Mouse (Mus musculus) adrenal gland, postnatal 4 days (tissue): Measurements from ENCODE around the gene Tnrc6b. TPM values are rescaled to one million over a fixed set of nuclear protein-coding genes. Genes with fewer than 3 reads are reported as not detected.

ENCODE experiments used
- DNase-seq, 2 experiments: peaks; one replicate each; pipeline ENCODE4 v3.0.0; 2021 to 2022; ENCODE audit warnings: low spot score in 2 of 2, mixed read lengths in 2 of 2
- total RNA-seq, 2 experiments: library from RNA; stranded (reverse); gene quantifications; 2 replicates each; pipeline ENCODE4 v1.2.3; 2021

Gene Tnrc6b
- total RNA-seq, 2 experiments from 2014 or later: 74.2 to 74.3 TPM

DNA sequence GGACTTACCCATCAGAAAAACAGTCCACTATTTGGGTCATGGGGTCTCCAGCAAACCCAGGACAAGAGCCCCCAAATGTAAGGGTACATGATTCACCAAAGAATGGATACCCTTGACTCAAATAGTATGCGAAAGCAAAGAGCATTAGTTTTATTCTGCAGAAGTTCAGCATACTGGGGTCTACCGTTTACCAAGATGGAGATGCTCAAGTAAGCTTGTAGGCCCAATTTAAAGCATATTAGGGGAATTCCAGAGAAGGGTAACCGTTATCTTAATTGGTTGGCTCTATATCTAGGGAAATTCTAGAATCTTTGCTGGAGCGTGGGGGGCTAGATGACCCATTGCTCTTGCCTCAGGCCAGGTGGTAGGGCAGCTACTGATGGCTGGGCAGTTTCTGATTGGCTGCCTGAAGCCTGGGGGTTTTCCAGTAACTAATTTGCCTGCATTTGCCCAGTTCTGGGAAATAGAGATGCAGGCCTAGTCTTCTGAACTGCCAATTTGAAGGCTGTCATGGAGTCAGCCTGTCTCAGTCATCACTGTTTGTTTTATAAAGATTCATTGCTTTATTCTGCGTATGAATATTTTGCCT lies 70.2 kb downstream of the Tnrc6b start:
- DNase-seq: no peak

DNA sequence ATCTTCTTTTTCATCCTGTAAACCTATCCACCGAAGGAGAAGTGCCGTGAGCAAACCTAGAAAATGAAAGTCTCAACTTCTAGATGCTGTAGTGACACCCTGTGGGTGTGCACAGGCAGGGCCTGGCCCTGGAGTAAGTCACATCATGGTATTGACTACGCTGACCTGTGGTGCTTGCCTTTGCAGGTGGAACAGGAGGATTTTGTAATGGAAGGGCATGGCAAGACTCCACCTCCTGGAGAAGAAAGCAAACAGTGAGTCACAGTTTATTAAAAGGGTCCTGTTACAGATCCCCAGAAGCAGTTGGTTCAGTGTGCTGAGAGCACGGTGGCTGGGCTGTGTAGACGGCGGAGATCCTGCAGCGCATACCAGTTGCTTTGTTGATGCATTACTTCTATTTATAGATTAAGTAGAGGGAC lies 73.4 kb downstream of the Tnrc6b start:
- no peak for DNase-seq

DNA sequence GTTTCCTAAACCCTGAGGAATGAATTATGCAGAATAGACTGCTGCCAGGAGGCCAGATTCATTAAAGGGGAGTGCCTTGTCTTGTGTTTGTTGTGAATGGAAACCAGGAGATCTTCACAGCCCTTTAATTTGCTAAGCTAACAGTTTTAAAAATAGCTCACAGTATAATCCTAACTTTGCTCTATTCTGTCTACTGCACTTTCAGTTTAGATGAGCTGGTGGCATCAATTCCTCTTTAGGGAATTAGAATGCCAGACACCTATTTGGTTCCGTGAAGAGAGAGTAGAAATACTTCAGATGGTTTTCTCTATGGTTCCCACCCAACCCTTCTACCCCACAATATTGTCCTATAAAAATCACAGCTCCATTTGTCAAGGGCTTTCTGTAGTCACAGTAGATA lies 74.6 kb downstream of the Tnrc6b start:
- no peak for DNase-seq

DNA sequence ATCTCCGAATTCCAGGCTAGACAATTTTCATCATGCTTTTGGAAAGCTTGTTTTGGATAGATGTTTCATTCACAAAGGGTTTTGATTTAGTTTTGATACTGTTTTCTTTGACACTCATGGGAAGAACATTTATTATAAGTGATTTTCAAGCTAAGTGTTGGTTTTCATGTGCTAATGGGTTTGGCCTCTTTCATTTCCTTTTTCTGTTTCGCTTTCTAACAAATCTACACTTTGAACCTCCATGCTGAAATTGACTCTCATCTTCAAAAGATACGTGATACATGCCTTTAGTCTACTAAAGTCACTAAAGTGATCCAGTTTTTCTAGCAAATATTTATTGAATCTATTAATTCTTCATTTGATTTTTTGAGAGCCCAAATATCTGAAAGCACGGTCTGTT lies 76.6 kb downstream of the Tnrc6b start:
- no peak for DNase-seq

DNA sequence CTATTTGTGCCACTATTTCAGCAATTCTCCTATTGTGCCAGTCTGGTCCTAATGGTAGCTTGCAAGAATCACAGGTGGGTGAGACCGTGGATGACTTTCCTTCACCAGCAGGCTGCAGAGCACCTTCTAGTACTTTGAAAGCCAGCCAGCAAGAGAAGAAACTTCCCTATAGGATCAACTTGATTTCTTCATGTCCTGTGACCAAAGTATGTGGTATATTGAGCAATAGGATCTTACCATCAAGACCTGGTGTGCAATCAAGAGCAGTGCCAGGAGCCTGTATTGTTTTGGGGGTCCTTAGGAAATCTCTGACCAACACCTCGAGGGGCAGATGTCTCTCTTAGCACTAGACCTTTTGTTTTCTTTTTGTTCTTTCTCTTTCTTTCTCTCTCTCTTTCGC lies 81.4 kb downstream of the Tnrc6b start:
- DNase-seq: no peak

DNA sequence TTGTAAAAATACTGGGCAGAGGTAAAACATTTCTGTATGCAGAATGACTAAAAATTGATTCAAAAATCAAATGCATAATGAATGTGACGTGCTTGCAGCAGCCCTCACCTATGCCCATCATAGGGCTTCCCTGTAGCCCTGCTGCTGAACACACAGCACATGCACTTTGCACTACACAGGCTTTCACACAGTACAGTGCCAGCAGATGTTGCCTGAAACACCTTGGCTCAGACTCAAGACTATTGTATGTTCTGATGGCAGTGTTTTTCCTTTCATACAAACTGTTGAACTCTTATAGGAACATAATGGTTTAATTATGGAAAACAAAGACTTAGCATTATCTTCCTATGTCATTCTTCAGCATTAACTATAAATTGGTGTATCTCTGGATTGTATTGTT lies 84.0 kb downstream of the Tnrc6b start:
- DNase-seq: no peak

DNA sequence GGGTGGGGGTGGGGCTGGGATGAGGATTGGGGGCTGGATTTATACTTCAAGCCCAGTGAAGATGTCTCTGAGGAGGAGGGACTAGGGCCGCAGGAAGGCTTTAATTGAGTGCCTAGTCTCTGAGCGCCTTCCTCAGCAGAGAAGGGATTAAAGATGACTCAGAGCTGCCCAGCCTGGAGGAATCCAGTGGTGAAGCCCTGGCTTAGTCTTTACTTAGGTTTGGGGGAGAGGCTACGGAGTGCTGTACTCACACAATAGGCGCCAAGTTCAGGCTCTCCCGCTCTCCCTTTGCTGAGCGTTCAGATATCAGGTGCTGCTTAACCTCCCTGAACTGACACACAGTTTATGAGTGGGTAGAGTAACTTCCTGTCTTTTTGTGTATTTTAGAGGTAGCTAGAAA lies 86.6 kb downstream of the Tnrc6b start:
- no peak for DNase-seq

DNA sequence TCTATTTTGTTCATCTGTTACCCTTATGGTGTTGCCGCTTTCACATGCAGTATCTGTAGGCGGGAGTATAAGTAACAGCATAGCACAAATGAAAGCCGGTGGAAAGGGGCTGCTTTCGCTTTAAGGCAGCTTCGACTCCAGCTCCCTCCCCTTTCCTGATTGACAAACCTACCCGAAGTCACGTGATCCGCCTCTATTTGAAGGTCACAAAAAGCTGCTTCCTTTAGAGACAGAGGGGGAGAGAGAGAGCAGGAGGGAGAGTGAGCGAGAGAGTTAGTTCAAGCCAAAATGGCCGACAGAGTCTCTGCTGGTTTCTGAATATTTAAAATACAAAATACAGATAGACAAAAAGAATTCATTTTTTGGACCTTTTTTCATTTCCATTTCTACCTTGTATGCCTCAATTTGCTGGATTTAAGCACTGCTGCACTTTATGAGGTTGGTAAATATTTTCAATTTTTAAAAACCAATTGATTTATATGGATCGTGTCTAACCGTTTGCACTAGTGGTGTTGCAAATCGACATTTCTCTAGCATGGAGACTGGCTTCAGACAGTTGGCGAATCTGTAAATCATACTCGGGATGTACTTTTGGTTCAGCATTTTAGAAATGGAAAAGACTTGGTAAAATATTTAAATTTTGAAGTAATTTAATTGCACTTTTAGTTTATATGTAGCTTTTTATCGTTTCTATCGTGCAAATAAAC lies 87.4 kb downstream of the Tnrc6b start:
- DNase-seq: peak; percentile 43 to 76

DNA sequence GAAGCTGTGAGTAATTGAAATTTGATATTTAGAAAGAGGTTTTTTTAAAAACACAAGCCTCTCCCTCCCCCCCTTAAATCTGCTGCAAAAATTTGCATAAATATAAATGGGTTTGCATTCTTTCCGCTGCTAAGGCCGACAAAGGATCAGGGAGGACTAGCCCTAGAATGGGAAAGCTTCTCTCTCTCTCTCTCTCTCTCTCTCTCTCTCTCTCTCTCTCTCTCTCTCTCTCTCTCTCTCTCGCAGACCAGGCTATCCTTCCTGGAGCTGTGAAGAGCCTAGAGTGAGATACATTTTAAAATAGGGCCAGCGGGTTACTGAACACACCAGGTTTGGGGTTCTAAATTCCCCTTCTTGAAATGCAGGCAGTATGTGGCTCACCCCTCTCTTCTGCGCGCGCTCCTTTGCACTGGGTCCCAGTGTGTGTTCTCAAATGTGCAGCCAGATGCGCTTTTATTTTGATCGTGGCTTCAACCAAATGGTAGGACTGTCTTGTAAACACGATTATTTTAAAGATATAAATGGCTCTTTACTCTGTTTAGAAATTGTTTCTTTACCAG lies 88.0 kb downstream of the Tnrc6b start:
- no peak for DNase-seq

DNA sequence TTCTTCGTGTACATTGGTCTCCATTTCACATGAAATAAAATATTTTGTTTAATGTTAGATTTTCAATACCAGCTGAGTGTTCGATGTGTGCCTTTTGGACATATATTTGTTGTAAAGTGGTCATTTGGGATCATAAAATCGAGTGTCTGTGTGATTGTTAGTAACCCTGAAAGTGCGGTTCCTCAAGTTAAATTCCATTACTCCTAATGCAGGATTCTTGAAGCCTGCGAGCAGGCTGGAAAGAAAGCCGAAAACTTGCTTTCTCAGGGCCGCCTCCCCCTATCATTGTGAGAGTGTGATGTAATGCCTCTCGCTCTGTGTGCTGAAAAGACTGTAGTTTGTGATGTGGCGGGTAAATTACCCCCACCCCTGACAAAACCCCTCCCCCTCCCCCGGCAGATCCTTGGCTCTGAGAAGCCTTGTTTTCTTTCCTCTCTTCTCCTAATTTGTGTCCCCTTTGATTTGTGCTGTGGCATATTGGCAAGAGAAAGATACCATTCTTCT lies 88.6 kb downstream of the Tnrc6b start:
- no peak for DNase-seq

DNA sequence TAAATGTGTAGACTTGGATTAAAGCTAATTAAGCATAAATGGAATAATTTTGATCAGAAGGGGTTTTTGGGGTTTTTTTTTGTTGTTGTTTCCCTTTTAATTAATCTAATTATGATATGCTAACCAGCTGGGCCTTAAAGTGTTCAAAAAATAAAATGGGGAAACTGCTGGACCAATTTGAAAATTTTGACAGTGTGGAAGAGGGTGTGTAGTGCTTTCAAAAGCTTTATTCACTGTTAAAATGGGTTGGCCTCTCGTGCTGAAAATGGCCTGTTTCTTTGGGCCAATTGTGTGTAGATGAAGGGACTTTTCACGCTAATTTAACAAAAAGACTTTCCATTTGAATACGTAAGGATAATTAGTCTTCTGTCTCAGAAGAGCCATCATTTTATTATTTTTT lies 89.1 kb downstream of the Tnrc6b start:
- no peak for DNase-seq

DNA sequence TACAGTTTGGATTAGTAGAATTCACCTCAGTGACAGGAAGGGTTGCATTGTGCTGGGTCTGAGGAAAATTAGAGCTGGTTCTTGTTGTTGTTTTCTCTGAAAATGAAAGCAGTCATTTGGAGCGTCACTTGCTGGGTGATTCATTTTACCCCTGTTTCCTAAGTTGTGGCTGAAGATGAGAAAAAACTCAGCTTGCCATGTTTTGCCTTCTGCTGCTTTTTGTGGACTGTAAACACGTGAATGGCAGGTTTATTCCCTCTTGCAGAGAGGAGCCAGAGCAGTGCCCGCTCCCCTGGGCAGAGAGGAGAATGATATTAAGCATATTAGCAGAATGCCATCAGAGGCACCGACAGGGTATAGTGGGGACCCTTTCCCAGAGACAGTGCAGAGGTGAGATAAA lies 89.7 kb downstream of the Tnrc6b start:
- DNase-seq: no peak

DNA sequence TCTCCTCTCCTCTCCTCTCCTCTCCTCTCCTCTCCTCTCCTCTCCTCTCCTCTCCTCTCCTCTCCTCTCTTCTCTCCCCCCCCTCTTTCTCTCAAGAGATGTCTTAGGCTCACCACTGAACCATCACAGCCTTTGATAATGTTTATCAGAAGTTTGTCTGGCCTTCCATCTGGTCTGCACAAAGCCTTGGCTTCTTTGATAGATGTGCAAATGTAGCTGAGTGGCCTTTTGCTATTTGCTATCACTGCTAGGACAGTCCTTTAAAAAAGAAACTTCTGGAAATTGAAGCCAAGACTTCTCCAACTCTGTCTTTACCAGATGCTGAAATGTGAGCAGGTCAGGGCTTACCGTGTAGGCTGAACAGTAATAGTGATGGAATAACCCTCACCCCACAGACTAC lies 90.5 kb downstream of the Tnrc6b start:
- DNase-seq: no peak

DNA sequence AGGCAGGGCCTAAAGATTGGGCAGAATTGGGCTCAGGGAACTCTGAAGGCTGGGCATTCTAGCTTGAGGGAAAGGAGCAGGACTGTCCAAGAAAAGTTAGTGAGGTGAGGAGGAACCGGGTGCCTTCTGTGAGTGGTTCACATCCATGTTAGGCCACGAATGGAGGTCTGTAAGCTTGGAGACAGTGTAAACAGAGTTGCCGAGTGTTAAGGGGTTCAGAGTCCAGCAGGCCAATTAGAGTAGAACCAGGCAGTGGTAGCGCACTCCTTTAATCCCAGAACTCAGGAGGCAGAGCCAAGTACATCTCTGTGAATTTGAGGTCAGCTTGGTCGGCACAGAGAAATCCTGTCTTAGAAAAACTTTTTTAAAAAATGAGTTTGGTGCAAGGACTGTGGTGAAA lies 96.0 kb downstream of the Tnrc6b start:
- DNase-seq: no peak

DNA sequence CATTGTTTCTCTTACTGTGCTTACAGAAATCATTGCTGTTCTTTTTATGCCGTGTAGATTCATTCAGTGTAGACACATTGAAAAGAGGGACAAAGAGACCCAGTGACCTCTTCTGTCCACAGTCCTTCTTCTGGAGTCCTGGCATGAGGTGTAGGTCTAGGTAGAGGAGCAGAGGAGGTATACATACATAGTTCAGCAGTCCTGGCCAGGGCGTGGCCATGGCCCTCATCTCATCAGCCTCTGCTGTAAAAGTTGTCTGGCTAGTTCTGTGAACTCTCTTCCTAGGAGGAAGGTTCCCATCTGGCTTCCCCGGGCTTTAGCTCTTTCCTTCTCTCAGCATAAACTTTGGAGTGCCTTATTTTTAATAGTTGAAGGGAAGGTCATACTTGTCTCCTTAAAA lies 99.1 kb downstream of the Tnrc6b start:
- DNase-seq: no peak

DNA sequence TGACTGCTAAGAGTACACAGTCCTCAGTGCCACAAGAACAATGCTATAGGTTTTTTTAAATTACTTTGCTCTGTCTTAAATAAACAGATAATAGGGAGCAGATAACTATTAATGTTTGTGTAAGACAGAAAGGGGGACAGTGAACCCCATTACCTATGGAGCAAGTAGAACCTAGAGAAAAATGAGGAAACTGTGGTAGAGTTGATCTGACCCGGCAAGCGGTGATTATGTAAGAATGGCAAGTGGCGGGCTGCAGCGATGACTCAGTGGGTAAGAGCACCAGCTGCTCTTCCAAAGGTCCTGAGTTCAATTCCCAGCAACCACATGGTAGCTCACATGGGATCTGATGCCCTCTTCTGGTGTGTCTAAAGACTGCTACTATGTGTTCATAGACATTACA lies 101.7 kb downstream of the Tnrc6b start:
- no peak for DNase-seq

DNA sequence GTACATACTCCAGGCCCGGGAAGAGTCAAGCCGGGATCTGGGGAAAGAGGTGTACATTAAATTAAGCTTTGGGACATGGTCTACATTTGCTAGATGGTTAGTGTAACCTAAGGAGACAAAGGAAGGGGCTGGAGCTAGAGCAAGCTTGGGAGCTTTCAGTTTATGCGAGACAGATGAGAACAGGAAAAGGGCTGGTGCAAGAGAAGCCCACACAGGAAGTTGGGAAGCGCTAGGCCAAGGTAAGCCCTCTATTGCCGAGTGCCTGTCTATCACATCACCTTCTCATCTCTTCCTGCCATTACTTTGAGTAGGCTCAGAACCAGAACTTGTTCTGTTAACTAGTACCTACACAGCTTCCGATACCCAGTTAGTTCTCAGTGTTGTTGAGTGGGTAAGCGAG lies 103.7 kb downstream of the Tnrc6b start:
- no peak for DNase-seq

DNA sequence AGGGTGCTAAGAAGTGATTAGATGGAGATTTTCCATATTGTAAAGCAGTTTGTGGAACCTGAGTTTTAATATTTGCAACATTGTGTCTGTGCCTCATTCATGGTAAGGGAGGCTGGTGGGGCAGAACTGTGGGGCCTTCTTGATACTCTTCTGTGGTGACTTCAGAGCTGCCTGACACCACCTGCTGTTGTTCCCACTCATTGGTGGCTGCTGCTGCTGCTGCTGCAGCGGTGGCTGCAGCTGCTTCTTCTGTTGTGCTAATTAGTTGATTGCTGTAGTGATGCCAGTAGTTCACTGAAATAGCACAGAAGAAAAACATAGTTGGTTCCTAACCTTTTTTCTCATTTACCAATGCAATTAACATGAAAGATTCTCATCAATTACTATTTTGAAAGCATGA lies 111.2 kb downstream of the Tnrc6b start:
- no peak for DNase-seq

DNA sequence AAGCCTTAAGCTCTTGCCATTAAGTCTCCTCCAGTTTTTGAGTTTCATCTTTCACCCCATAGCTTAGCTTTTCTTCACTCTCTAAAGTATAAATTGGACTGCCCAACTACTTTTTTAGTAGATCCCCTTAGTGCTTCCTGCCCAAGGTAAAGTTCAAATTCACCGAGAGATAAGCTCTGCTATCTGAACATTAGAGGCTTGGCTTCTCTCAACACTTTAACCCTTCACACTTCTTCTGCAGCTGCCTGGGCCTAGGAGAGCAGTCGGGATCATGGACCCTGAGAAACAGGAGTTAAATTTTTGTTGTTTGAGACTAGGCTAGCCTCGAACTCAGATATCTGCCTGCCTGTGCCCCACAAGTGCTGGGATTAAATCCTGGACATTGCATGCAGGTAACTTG lies 120.1 kb downstream of the Tnrc6b start:
- no peak for DNase-seq

DNA sequence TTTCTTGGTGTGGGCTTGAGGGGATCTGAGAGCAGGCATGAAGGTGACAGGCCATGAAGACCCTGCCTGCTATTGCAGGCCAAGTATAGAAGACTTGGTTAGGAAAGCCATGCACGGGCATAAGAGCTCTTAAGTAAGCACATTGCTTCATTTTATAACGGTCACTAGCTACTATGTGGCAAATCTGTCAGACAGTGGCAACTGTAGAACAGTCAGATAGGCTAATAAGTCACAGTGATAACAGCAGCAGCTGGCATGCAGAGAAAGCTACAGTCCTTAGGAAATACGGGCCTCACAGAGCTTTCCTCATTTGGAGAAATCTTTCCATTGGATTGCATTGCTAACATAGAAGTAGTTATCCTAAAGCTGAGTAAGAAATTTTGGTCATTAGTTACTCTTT lies 121.7 kb downstream of the Tnrc6b start:
- no peak for DNase-seq

DNA sequence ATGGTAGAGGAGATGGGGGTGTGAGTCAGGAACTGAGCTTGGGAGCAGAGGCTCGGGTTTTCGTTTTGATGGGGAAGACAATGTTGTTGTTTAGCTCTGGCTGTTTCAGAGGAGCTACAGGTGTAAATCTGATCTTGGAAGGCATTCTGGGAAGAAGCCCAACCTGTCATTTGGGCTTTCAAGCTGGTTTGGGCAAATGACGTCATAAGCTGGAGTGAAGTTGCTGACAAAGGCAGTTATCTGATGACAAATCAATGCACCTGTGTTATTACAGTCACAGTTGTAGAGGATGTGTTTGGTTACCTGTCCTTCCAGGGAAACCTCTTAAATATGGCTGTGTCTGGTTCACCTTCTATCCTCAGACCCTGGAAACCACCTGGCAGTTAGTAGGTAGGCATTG lies 125.1 kb downstream of the Tnrc6b start:
- DNase-seq: no peak

DNA sequence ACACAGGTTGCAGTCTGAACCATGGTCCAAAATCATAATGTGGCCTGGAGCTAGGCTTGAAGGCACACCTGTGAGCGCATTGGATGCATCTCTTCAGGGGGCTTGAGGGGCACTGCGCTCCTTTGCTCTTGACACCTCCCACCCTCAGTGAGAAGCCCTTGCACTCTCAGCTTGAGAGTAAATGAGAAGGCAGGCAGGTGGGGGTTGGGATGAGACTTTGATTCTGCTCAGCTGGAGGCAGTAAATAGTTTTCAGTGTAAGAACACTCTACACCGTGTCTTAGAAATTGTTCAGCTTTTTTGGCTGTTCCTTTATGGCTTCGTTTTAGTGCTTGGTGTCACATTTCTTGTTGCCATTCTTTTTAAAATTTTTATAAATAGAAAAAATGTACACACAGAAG lies 127.7 kb downstream of the Tnrc6b start:
- no peak for DNase-seq
